Mouse (Mus musculus) adrenal gland, postnatal 36 days (tissue): Measurements from ENCODE around the gene Hmces. TPM values are rescaled to one million over a fixed set of nuclear protein-coding genes. Genes with fewer than 3 reads are reported as not detected.
"Not testable (repeated sequence)": the region's sequence is repeated elsewhere in the genome, so short reads cannot be mapped to it uniquely, and the experiment has no call there.

Experiments
- DNase-seq, 2 experiments: peaks; one replicate each; pipeline ENCODE4 v3.0.0; 2021; ENCODE audit warnings: mixed read lengths in 1 of 2
- microRNA-seq: library from miRNA; unstranded; fragments of <30 nt; microRNA quantifications from one replicate; pipeline ENCODE4 v1.2.0, GENCODE M21; 2021
- total RNA-seq, 2 experiments: library from RNA; stranded (reverse); gene quantifications; 2 replicates each; pipeline ENCODE4 v1.2.3; 2021

The Hmces gene
- total RNA-seq, 2 experiments from 2014 or later, result 21.0 to 25.3 TPM

DNA sequence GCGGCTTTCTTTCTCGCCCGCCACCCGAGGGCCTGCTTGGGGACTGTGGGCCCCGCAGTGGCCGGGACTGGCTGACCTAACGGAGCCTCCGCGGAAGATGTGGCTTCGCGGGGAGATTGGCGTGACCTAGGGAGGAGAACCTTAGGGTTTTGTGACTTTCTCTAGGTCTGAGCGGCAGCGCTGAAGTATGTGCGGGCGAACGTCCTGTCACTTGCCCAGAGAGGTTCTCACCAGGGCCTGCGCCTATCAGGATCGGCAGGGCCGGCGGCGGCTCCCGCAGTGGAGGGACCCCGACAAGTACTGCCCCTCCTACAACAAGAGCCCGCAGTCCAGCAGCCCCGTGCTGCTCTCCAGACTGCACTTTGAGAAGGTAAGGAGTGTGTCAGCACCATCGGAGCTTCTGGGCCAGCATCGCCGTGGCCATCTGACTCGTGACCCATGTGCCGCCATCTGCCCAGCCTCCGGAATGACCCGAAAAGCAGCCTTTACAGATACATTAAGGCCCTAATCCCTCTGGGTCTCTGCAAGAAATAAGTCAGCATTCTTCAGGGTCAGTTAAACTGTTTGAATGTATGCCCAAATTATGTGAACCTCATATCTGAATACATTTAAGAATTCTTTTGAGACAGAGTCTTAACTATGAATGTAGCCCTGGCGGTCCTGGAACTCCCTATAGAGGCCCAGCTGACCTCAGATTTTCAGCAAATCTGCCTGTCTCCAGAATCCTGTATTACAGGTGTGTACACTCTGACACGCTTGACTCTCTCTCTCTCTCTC lies 779 bp downstream of the Hmces start:
- DNase-seq, result peak; percentile 58 to 64

DNA sequence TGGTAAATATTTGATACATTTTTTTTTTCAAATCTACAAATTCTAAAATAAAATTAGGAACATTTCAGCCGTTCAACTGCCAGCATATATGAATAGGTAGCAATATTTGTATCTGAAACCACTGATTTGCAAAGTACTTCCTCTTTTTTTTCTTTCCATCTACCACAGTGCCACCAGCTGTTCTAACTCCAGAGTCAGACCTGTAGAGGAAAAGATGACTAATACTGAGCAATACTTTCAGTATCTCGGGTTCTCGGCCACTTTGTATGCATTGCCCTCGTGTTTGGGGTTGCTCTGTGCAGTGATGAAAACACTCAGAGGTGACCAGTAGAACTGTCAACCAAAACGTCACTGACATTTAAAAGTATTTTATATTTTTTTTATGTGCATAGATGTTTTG lies 2.2 kb downstream of the Hmces start:
- no peak for DNase-seq

DNA sequence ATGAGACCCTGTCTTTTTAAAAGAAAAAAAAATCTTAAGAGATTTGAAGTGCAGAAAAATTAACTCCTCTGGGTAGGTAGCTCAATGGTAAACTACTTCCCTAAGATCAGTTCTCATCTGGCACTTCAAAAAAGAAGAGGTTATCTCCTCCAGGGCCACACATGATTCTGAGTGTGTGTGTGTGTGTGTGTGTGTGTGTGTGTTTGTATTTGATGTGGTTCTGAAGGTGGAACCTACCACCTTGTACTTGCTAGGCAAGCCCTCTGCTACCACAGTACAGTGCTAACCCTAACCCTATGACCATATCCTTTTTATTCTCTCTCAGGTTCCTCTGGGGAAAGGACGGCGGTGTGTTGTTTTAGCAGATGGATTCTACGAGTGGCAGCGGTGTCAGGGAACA lies 7.5 kb downstream of the Hmces start:
- DNase-seq, result no peak

DNA sequence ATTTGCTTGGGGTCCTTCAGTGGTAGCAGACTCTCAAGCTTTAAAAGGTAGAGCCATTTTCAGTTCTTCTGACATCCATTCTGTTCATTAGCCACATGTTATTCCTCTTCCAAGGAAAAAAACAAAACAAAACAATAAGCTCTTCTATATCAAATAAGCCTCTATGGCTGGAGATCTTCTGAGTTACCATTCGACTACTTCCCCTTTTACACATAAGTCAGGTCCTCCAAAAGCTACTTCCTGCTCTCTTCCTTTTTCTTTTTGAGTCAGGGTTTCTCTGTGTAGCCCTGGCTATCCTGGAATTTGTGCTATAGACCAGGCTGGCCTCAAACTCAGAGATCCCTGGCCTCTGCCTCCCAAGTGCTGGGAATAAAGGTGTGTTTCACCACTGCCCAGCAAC lies 9.9 kb downstream of the Hmces start:
- no peak for DNase-seq

DNA sequence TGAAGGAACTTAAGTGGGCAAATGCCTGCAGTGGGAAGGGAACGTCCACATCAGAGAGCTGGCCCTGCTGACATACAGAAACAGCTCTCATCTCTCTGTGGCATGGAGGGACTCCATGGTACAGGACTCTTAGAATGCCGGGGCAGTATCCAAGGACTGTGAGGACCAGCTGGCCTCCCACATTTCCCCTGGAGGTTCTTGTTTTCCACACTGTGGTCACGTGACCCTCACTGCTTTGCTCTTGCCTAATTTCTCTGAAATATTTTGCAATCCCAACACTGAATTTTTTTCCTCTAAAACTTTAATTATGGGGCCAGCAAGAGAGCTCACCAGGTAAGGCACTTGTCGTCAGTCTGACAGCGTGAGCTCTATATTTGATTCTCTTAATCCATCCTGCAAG lies 21.3 kb downstream of the Hmces start:
- DNase-seq, result peak in 1 of 2 experiments; percentile 10

DNA sequence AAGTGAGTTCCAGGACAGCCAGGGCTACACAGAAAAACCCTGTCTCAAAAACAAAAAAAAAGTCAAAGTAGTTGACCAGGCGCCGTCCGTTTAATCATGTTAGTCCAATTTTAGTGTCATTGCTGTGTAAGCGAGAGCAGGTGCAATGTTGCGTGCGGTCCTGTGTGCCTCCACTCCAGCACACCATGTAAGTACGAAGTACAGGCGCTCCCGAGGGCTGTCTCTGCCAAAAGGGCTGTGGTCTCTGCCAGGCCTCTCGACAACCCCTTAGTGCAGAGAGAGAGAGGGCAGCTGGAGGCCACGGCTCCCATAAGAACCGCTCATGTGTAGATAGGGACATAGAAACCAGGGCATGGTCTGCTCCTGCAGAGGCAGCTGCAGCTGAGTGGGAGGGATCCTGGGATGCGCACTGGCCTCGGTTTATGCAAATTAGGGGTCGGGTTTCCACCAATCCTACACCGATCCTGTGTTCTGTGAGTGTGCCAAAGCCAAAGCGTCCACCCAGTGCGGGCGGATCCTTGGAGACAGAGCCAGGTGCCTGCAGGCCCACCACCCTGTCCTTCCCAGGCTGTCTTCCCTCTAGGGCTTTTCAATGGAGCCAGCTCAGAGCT lies 23.5 kb downstream of the Hmces start:
- DNase-seq, result peak; percentile 24 to 27

- DNase-seq, result no peak
These were observed 25.2 kb downstream of the Hmces start for GRCm38 (mm10) chr6:87938941-87939340.

DNA sequence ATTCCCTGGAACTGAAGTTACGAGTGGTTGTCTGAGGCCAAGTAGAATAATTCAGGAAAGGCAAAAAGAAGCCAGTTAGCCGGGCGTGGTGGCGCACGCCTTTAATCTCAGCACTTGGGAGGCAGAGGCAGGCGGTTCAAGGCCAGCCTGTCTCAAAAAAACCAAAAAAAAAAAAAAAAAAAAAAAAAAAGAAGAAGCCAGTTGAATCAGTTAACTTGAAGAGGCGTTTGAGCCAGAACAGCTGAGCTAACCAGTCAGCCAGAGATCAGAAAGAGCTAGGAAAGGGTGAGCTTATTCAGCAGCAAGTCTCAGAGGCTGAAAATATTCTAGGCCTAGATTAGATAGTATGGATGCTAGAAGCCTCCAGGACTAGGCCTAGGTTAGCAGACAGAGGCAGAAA lies 28.4 kb downstream of the Hmces start:
- DNase-seq, result no peak

GRCm38 (mm10) chr6:87962457-87962856 lies 48.7 kb downstream of the Hmces start:
- not testable (repeated sequence) for DNase-seq

GRCm38 (mm10) chr6:87970041-87970440 lies 56.3 kb downstream of the Hmces start:
- DNase-seq, result no peak

- DNase-seq, result no peak
These were observed 66.0 kb downstream of the Hmces start for GRCm38 (mm10) chr6:87979728-87980127.

GRCm38 (mm10) chr6:87980374-87981029 lies 66.8 kb downstream of the Hmces start:
- DNase-seq, result peak; percentile 86 to 89

DNA sequence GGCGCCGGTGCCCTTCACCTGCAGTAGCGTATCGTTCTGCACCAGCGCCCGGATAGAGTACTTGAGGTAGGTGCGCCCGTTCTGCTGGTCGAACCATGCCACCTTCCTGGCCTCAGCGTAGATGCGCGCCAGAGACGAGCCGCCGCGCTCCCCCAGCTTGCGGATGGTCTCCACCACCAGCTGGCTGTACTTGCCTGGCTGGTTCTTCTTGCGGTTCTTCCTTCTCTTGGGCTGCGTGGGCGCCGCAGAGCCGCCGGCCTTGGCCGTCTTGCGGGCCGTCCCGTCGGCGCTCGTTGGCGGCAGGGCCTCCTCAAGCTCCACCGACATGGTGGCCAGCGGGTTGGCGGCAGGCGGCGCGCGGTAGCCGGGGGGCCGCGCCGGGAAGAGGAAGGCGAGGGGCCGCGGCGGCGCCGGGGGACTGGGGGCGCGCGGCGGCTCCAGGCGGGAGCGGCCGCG lies 67.3 kb downstream of the Hmces start:
- peak; percentile 16 to 35 for DNase-seq

DNA sequence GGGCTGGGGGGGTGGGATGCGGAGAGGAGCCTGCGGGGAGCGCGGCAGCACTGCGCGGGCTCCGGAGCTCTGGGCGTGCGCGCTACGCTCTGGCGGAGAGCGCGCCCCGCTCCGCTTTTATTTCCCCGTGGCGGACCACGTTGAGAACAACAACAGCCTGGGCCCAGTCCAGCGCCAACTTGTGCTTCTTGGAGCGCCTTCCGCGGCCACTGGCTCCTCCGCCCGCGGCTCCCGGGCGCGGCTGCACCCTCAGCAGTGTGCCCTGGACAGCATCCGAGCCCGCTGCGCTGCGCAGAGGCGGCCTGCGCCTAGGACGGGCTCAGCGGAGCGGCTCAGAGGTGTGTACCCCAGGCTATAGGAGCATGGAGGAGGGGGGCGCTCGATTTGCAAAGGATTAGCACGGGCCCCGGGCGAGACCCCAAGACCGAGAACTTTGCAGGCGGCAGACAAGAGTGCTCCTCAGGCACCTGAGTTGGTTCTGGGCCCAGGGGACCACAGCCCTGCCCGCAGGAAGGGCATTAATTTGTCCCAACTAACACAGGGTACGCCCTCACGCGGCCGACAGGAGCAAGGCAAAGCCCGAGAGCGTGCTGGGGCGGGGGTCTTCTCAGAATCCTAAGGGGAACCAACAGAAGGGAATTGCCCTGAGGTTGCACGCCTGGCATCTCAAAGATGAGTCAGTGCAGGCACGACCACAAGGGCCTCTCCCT lies 68.0 kb downstream of the Hmces start, which contains the start of gene H1fx:
H1fx (minus strand) TSS at position 91 of the 710 bp plus-strand sequence.
- DNase-seq, result peak; percentile 69 to 73

- no peak for DNase-seq
These were observed 68.8 kb downstream of the Hmces start for GRCm38 (mm10) chr6:87982506-87982905.

Small RNA genes lying within 50 kb of the gene (microRNA-seq; reads per million reads assigned to microRNA genes)
- gene Gm47286, result not detected

Other genes with a start within 250 kb of the Hmces start
- 1 to 10 TPM; 5.8 to 8.0 TPM for gene Aplf, start 241.7 kb upstream of the Hmces start, total RNA-seq
- gene Efcc1, start 183.1 kb upstream of the Hmces start, total RNA-seq, result under 1 TPM; 0.63 to 0.82 TPM
- not detected for gene Gp9, start 135.9 kb upstream of the Hmces start, total RNA-seq
- gene Rab43, start 101.8 kb upstream of the Hmces start, total RNA-seq, result 10 to 100 TPM; 29.1 to 31.1 TPM
- gene Gm45140, start 78.1 kb upstream of the Hmces start, total RNA-seq, result 1 to 10 TPM; 2.4 to 5.4 TPM
- gene Isy1, start 75.1 kb upstream of the Hmces start, total RNA-seq, result 100 to 1,000 TPM in 1 of 2 experiments, 10 to 100 TPM in 1; 46.9 to 106 TPM
- 100 to 1,000 TPM; 448 to 491 TPM for gene Cnbp, start 62.8 kb upstream of the Hmces start, total RNA-seq
- 100 to 1,000 TPM; 104 to 120 TPM for gene Copg1, start 26.1 kb upstream of the Hmces start, total RNA-seq
- gene H1fx, start 67.7 kb downstream of the Hmces start, total RNA-seq, result 10 to 100 TPM; 11.1 to 11.2 TPM
- 100 to 1,000 TPM; 311 to 361 TPM for gene Rab7, start 131.3 kb downstream of the Hmces start, total RNA-seq
- gene Rpn1, start 170.5 kb downstream of the Hmces start, total RNA-seq, result 100 to 1,000 TPM; 255 to 268 TPM